Mouse (Mus musculus) cerebellum, adult 9-10 months (tissue): ENCODE data around the gene Olfr1086.
"Not testable (repeated sequence)": the region's sequence is repeated elsewhere in the genome, so short reads cannot be mapped to it uniquely, and the experiment has no call there.

ENCODE experiments used
- DNase-seq: peaks from one replicate; pipeline ENCODE4 v3.0.0; 2022

Gene Olfr1086

GRCm38 (mm10) chr2:86679992-86680391, at the start of gene Olfr1086:
Olfr1086 (minus strand) TSS chr2:86680092.
- DNase-seq: no peak

GRCm38 (mm10) chr2:86698295-86698694, 18.4 kb upstream of the Olfr1086 start, which contains the start of gene Olfr1087:
Olfr1087 (minus strand) TSS chr2:86698395.
- DNase-seq: no peak

DNA sequence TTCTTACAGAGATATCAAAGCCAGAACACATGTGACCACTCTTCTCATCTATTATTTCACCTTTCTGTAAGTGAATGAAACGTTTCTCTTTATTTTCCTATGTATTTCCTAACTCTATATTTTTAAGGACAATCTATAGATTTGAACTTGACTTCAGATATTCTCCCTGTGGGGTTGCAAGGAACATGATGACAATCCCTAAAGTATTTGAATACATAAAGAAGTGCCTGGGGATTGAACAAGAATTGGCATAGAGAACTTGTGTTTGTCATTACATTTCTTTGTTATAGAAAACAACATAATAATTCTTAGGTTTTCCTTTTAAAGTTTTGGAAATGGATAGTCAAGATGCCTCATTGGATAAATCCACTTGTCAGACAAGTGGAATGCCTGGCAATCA, 18.0 kb downstream of the Olfr1086 start, which contains the start of gene Olfr1085:
Gene Olfr1085 (minus strand): TSS at position 101 of the 400 bp plus-strand sequence.
- DNase-seq: no peak

- not testable (repeated sequence) for DNase-seq
Measured at GRCm38 (mm10) chr2:86639625-86640024, 40.3 kb downstream of the Olfr1086 start, which contains the start of gene Olfr1084. Olfr1084 (minus strand) TSS chr2:86639725.
